Mouse (Mus musculus) stomach, embryonic 14.5 days (tissue): ENCODE data around the gene Rgl3. TPM values are rescaled to one million over a fixed set of nuclear protein-coding genes. Genes with fewer than 3 reads are reported as not detected.
A peak's percentile ranks its signal among the peaks of the same experiment; 100 is the strongest.

Source experiments
- ATAC-seq: fragments of 200-750 bp; cut with Nextera tagmentation; 2 replicates; pipeline ENCODE4 v1.8.0; 2017; ENCODE audit warnings: low read depth, moderate TSS enrichment; ENCODE audit not compliant: insufficient number of reproducible peaks, insufficient read depth, low FRiP score
- H3K27ac ChIP-seq: fragments of 300-500 bp; sonication (generic); 2 replicates; pipeline ENCODE4 v1.5.1; 2014; ENCODE audit warnings: mild to moderate bottlenecking, low read length, moderate library complexity, mixed read lengths
- H3K27me3 ChIP-seq: fragments of 300-500 bp; sonication (generic); 2 replicates; pipeline ENCODE4 v1.6.1; 2014; ENCODE audit warnings: low read length, control low read depth, mixed read lengths; ENCODE audit not compliant: control insufficient read depth, insufficient read depth
- H3K36me3 ChIP-seq: fragments of 300-500 bp; sonication (generic); 2 replicates; pipeline ENCODE4 v1.6.1; 2014; ENCODE audit warnings: mild to moderate bottlenecking, control low read depth, low read length, moderate library complexity, mixed read lengths; ENCODE audit not compliant: control insufficient read depth, insufficient read depth
- H3K4me1 ChIP-seq: fragments of 300-500 bp; sonication (generic); 2 replicates; pipeline ENCODE4 v1.6.1; 2014; ENCODE audit warnings: low read length, control low read depth, mixed read lengths; ENCODE audit not compliant: control insufficient read depth, insufficient read depth
- H3K4me2 ChIP-seq: fragments of 300-500 bp; sonication (generic); replicated peaks from 2 replicates; pipeline ENCODE4 v1.6.1; 2014; ENCODE audit warnings: low read depth, low read length, control low read depth
- H3K4me3 ChIP-seq: fragments of 300-500 bp; sonication (generic); 2 replicates; pipeline ENCODE4 v1.5.1; 2014; ENCODE audit warnings: low read depth, low read length, control low read depth
- H3K9ac ChIP-seq: fragments of 300-500 bp; sonication (generic); replicated peaks from 2 replicates; pipeline ENCODE4 v1.6.1; 2014; ENCODE audit warnings: low read depth, mild to moderate bottlenecking, control low read depth, low read length, moderate library complexity, mixed read lengths
- H3K9me3 ChIP-seq: fragments of 300-500 bp; sonication (generic); 2 replicates; pipeline ENCODE4 v1.6.1; 2016; ENCODE audit warnings: low read depth, low read length, control low read depth; ENCODE audit not compliant: control insufficient read depth
- WGBS: fragments of 180-500 bp; shearing (Covaris S2); extraction: QIAGEN DNeasy Blood & Tissue Kit; methylation state at CpG from one replicate; pipeline ENCODE4 v1.1.7; 2014; 5-methylcytosine and 5-hydroxymethylcytosine counted together
- polyA plus RNA-seq: library from polyadenylated mRNA; unstranded; fragments of >200 nt; fragmentation: Nextera tagmentation; extraction: Ambion mirVana; gene quantifications from 2 replicates; pipeline ENCODE4 v1.2.1, GENCODE M21; 2014

Gene Rgl3
- polyA plus RNA-seq, 1 experiment from 2014 or later, result 5.5 TPM

- ATAC-seq, result no peak
- H3K27ac ChIP-seq, result no peak overlapping the region
- H3K9ac ChIP-seq, result no peak overlapping the region
- no peaks in the 10 kb centered on the region for H3K36me3 ChIP-seq
- 91% methylated on average over 4 of the region's 4 CpGs for WGBS
- H3K4me3 ChIP-seq, result no peak overlapping the region
- no peaks in the 10 kb centered on the region for H3K9me3 ChIP-seq
- H3K27me3 ChIP-seq, result no peaks in the 10 kb centered on the region
- no peak overlapping the region for H3K4me2 ChIP-seq
- no peaks in the 10 kb centered on the region for H3K4me1 ChIP-seq
Measured at GRCm38 (mm10) chr9:21969304-21969703, 19.9 kb downstream of the Rgl3 start.

GRCm38 (mm10) chr9:21968883-21969282, 20.4 kb downstream of the Rgl3 start:
- Histone ChIP-seq H3K4me2 (no peak overlapping the region), H3K36me3 (no peaks in the 10 kb centered on the region), H3K9me3 (no peaks in the 10 kb centered on the region), H3K9ac (no peak overlapping the region), H3K27me3 (no peaks in the 10 kb centered on the region), H3K27ac (no peak overlapping the region), H3K4me1 (no peaks in the 10 kb centered on the region), H3K4me3 (no peak overlapping the region)
- WGBS, result 49% methylated on average over 6 of the region's 6 CpGs
- ATAC-seq, result no peak

- WGBS, result 23% methylated on average over 8 of the region's 8 CpGs
- Histone ChIP-seq H3K27me3 (peaks cover 14% of the 10 kb centered on the region), H3K9me3 (no peaks in the 10 kb centered on the region), H3K9ac (0 out of 2 replicates have a peak within 1 kb of the TSS, but pooled peaks have one; percentile 10), H3K4me3 (peak within 1 kb of the TSS; percentile 40), H3K36me3 (no peaks in the 10 kb centered on the region), H3K4me2 (peak within 1 kb of the TSS; percentile 91), H3K27ac (no peak within 1 kb of the TSS), H3K4me1 (peaks cover 16% of the 10 kb centered on the region; the same call in 1 of the 2 replicates)
- peak; percentile 77 for ATAC-seq
Measured at GRCm38 (mm10) chr9:21963417-21963816, 25.8 kb downstream of the Rgl3 start, which contains the start of gene Epor. Epor (minus strand) TSS chr9:21963506.

- Histone ChIP-seq H3K27ac (no peak overlapping the region), H3K4me1 (peaks cover 16% of the 10 kb centered on the region; the same call in 1 of the 2 replicates), H3K4me3 (peak overlapping the region; percentile 40), H3K36me3 (no peaks in the 10 kb centered on the region), H3K27me3 (peaks cover 14% of the 10 kb centered on the region), H3K4me2 (peak overlapping the region; percentile 91), H3K9ac (0 out of 2 replicates have a peak overlapping the region, but pooled peaks have one; percentile 10), H3K9me3 (no peaks in the 10 kb centered on the region)
- WGBS, result 2% methylated on average over 34 of the region's 34 CpGs
- peak; percentile 90 for ATAC-seq
Measured at GRCm38 (mm10) chr9:21962416-21963059, 26.7 kb downstream of the Rgl3 start.

- Histone ChIP-seq H3K27ac (no peak overlapping the region), H3K36me3 (no peaks in the 10 kb centered on the region), H3K4me1 (peaks cover 16% of the 10 kb centered on the region; the same call in 1 of the 2 replicates), H3K9me3 (no peaks in the 10 kb centered on the region), H3K27me3 (peaks cover 14% of the 10 kb centered on the region), H3K4me3 (peak overlapping the region; percentile 40), H3K9ac (0 out of 2 replicates have a peak overlapping the region, but pooled peaks have one; percentile 10), H3K4me2 (peak overlapping the region; percentile 91)
- WGBS, result 0% methylated on average over 15 of the region's 15 CpGs
- no peak; the same call in 1 of the 2 replicates for ATAC-seq
Measured at GRCm38 (mm10) chr9:21962010-21962409, 27.2 kb downstream of the Rgl3 start.

- Histone ChIP-seq H3K27me3 (peaks cover 14% of the 10 kb centered on the region), H3K4me3 (peak overlapping the region; percentile 40), H3K9ac (no peak overlapping the region), H3K36me3 (no peaks in the 10 kb centered on the region), H3K4me2 (peak overlapping the region; percentile 91), H3K9me3 (no peaks in the 10 kb centered on the region), H3K27ac (no peak overlapping the region), H3K4me1 (peaks cover 16% of the 10 kb centered on the region; the same call in 1 of the 2 replicates)
- WGBS, result 2% methylated on average over 35 of the region's 35 CpGs
- ATAC-seq, result no peak
Measured at GRCm38 (mm10) chr9:21961366-21961980, 27.8 kb downstream of the Rgl3 start.

GRCm38 (mm10) chr9:21960558-21961208, 28.6 kb downstream of the Rgl3 start:
- H3K27ac ChIP-seq, result no peak overlapping the region

GRCm38 (mm10) chr9:21960135-21960534, 29.1 kb downstream of the Rgl3 start:
- no peak for ATAC-seq
- Histone ChIP-seq H3K4me1 (peaks cover 16% of the 10 kb centered on the region; the same call in 1 of the 2 replicates), H3K4me2 (no peak overlapping the region), H3K9ac (no peak overlapping the region), H3K9me3 (no peaks in the 10 kb centered on the region), H3K27ac (no peak overlapping the region), H3K27me3 (peaks cover 14% of the 10 kb centered on the region), H3K36me3 (no peaks in the 10 kb centered on the region), H3K4me3 (no peak overlapping the region)
- 48% methylated on average over 9 of the region's 9 CpGs for whole genome bisulfite sequencing

More at GRCm38 (mm10) chr9:21960558-21961208, 28.6 kb downstream of the Rgl3 start:
- no peak for ATAC-seq
- H3K9me3 ChIP-seq, result no peaks in the 10 kb centered on the region
- H3K36me3 ChIP-seq, result no peaks in the 10 kb centered on the region
- no peak overlapping the region for H3K4me3 ChIP-seq
- H3K27me3 ChIP-seq, result peaks cover 14% of the 10 kb centered on the region
- no peak overlapping the region for H3K4me2 ChIP-seq
- WGBS, result 11% methylated on average over 26 of the region's 26 CpGs
- H3K9ac ChIP-seq, result no peak overlapping the region
- peaks cover 16% of the 10 kb centered on the region; the same call in 1 of the 2 replicates for H3K4me1 ChIP-seq
